In genomic region chr16:34976630-34977029, GRCm38 (mm10) we compare ENCODE assay signal across 12 mouse cellular contexts. TPM values are rescaled to one million over a fixed set of nuclear protein-coding genes. Genes with fewer than 3 reads are reported as not detected.
DNase-seq lines count a peak whose midpoint lies in the region; ATAC-seq and TF ChIP-seq lines count a peak whose summit lies in the region.
"Had no signal": no experiment of that assay in that cellular context is flagged by ENCODE, and none has a peak within 500 bp of the region (broad histone marks: within the 10 kb centered on the region; RNA-seq: fewer than 3 reads in every experiment).

No protein-coding gene starts in this region.

- no peak; the same call in 1 of the 2 replicates for ATAC-seq in granulocyte monocyte progenitor cell, adult 5-6 weeks (replicated peaks; ENCODE audit: poor library complexity, severe bottlenecking)

- 63% methylated on average over 13 of the region's 13 CpGs for WGBS in cerebellum, adult 2 months

- no peak for TF ChIP-seq POLR2A in cerebellum, adult 2 months (IDR thresholded peaks at IDR 0.05; ENCODE audit: borderline replicate concordance, insufficient read depth, low read length)

- intact Hi-C loops in left cerebral cortex, adult 2 months (cut with DNase I): no loop called here
- intact Hi-C loops in left cerebral cortex, postnatal 25 days (cut with DNase I): no loop called here

- DNase-seq in cerebellum, adult 2 months: no peak
- no peak for DNase-seq in cerebellum, postnatal 36 days
- DNase-seq in left cerebral cortex, adult 2 months (ENCODE audit: extremely low spot score in 1 of 2, low spot score in 2 of 2): no peak
- DNase-seq in left cerebral cortex, postnatal 25 days (ENCODE audit: low spot score in 2 of 2): no peak
- peak; percentile 51 for DNase-seq in thymus, postnatal 4 days
- no peak for DNase-seq in thymus, adult 18-20 months
- no peak for DNase-seq in layer of hippocampus, adult 8-10 months (ENCODE audit: low spot score in 2 of 2)
- DNase-seq: embryo, embryonic 11 days; heart, postnatal 10 days; right cerebral cortex, postnatal 14 days had no signal

- no peak overlapping the region for H3K4me3 ChIP-seq in cerebellum, adult 2 months (replicated peaks; ENCODE audit: insufficient read depth, low read depth, low read length)
- no peak overlapping the region for H3K4me3 ChIP-seq in left cerebral cortex, adult 2 months
- H3K4me3 ChIP-seq: limb, embryonic 15.5 days had no signal

- peak; percentile 36; the same call in 1 of the 2 replicates for TF ChIP-seq CTCF in cerebellum, adult 2 months (IDR thresholded peaks at IDR 0.05; ENCODE audit: borderline replicate concordance, insufficient read depth, low read depth, low read length)
- peak; percentile 44 for TF ChIP-seq CTCF in left cerebral cortex, adult 2 months (IDR thresholded peaks at IDR 0.05)

- H3K4me1 ChIP-seq in cerebellum, adult 2 months (ENCODE audit: control insufficient read depth, insufficient read depth, low read length): no peaks in the 10 kb centered on the region

- no peak overlapping the region for H3K27ac ChIP-seq in cerebellum, adult 2 months (ENCODE audit: insufficient read depth, low read length)
- no peak overlapping the region for H3K27ac ChIP-seq in left cerebral cortex, adult 2 months
- H3K27ac ChIP-seq: limb, embryonic 15.5 days had no signal

- H3K27me3 ChIP-seq in cerebellum, adult 2 months (ENCODE audit: control insufficient read depth, insufficient read depth, low read length): no peaks in the 10 kb centered on the region
- H3K27me3 ChIP-seq: limb, embryonic 15.5 days had no signal

RNA-seq across cellular contexts. Expression of gene Hacd2, which starts 45.6 kb away (rescaled TPM):
- polyA plus RNA-seq in cerebellum, adult 2 months (2012; rRNA removed): 33.1 and 37.8 TPM in 2 replicates
- 10 to 100 TPM; 25.3 to 30.2 TPM for total RNA-seq in left cerebral cortex, adult 2 months (2021)
- total RNA-seq in left cerebral cortex, postnatal 25 days (2021): 10 to 100 TPM; 35.3 to 36.2 TPM
- 28.6 and 28.8 TPM in 2 replicates for total RNA-seq in granulocyte monocyte progenitor cell, adult 5-6 weeks (2014; fragmentation: Nextera tagmentation)
- total RNA-seq in granulocyte monocyte progenitor cell, adult 5-6 weeks (2017): 8.7 and 9.6 TPM in 2 replicates
- 10 to 100 TPM; 40.4 to 48.4 (median 43.5) TPM for total RNA-seq in layer of hippocampus, adult 8-10 months (2022)
